Mouse (Mus musculus): Measurements from ENCODE around the gene Csad.

Gene Csad

GRCm38 (mm10) chr15:102195373-102195772 is 9.2 kb downstream of the Csad start:
- no peak for DNase-seq

- DNase-seq = peak; percentile 60
These were observed 10.1 kb downstream of the Csad start for GRCm38 (mm10) chr15:102194439-102194838.

- no peak for DNase-seq
These were observed 10.9 kb downstream of the Csad start for GRCm38 (mm10) chr15:102193652-102194051.

- DNase-seq = no peak
These were observed 11.6 kb downstream of the Csad start for GRCm38 (mm10) chr15:102192820-102193386.

- no peak for DNase-seq
These were observed 12.2 kb downstream of the Csad start for GRCm38 (mm10) chr15:102192271-102192812.

- no peak for DNase-seq
These were observed 12.8 kb downstream of the Csad start for GRCm38 (mm10) chr15:102191699-102192098.

- DNase-seq = peak; percentile 86
These were observed 15.6 kb downstream of the Csad start for GRCm38 (mm10) chr15:102188883-102189282.

- no peak for DNase-seq
These were observed 16.4 kb downstream of the Csad start for GRCm38 (mm10) chr15:102188096-102188495.

GRCm38 (mm10) chr15:102186239-102186638 is 18.3 kb downstream of the Csad start:
- DNase-seq = peak; percentile 59

- peak; percentile 94 for DNase-seq
These were observed 21.4 kb downstream of the Csad start for GRCm38 (mm10) chr15:102183076-102183475.

GRCm38 (mm10) chr15:102179924-102180323 is 24.6 kb downstream of the Csad start:
- DNase-seq = peak; percentile 47

- DNase-seq = no peak
These were observed 25.4 kb downstream of the Csad start for GRCm38 (mm10) chr15:102179106-102179505.

GRCm38 (mm10) chr15:102178279-102178678 is 26.2 kb downstream of the Csad start:
- peak; percentile 94 for DNase-seq

- DNase-seq = no peak
These were observed 27.1 kb downstream of the Csad start for GRCm38 (mm10) chr15:102177417-102177816.

GRCm38 (mm10) chr15:102176571-102177316 is 27.8 kb downstream of the Csad start:
- DNase-seq = no peak

- DNase-seq = no peak
These were observed 28.7 kb downstream of the Csad start for GRCm38 (mm10) chr15:102175736-102176319.

- no peak for DNase-seq
These were observed 30.9 kb downstream of the Csad start for GRCm38 (mm10) chr15:102173581-102173980.

- DNase-seq = no peak
These were observed 35.5 kb downstream of the Csad start for GRCm38 (mm10) chr15:102169064-102169463.

GRCm38 (mm10) chr15:102167620-102168021 is 36.9 kb downstream of the Csad start:
- no peak for DNase-seq

GRCm38 (mm10) chr15:102165468-102166100 is 38.9 kb downstream of the Csad start:
- DNase-seq = no peak

- DNase-seq = no peak
These were observed 40.4 kb downstream of the Csad start for GRCm38 (mm10) chr15:102163900-102164693.

GRCm38 (mm10) chr15:102160415-102161060 is 44.0 kb downstream of the Csad start:
- no peak for DNase-seq
